Mouse (Mus musculus) adipocyte (in vitro differentiated cells): ENCODE data around the gene Tbc1d10a.

ENCODE experiments used
- DNase-seq: peaks from one replicate; pipeline ENCODE4 v3.0.0-alpha.2; 2016; ENCODE audit warnings: low spot score

Gene Tbc1d10a

DNA sequence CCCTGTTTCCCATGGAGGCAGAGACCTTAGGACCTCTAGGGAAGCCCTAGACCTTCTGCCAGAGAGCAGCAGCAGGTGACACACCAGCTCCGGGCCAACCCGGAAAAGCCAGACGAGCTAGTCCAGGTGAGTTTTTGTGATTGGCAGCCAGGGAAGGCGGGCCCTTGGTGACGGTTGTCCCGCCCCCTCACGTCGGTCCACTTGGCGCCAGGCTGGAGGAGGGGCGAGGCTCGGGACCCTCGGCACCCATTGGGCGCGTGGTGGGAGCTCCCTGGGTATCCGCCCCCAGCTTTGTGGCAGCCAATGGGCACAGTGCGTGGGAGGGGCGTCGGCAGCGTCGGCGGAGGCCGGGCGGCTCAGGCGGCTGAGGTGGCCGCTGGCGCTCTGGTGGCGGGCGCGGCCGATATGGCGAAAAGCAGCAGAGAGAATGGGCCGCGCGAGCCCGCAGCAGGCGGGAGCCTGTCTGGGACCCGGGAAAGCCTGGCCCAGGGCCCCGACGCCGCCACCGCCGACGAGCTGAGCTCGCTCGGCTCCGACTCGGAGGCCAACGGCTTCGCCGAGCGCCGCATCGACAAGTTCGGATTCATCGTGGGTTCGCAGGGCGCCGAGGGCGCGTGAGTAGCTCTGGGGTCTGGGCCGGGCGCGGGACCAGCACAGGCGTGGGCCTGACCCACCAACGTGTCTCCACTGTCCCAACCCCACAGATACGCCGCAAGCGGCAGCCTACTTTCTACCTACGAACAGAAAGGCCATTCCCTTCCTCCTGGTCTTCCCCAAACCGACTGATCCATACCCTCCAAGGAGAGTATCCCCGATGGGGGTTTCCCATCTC, at the start of gene Tbc1d10a:
Tbc1d10a (plus strand) TSS at position 304 of the 832 bp plus-strand sequence.
- DNase-seq: peak; percentile 96

DNA sequence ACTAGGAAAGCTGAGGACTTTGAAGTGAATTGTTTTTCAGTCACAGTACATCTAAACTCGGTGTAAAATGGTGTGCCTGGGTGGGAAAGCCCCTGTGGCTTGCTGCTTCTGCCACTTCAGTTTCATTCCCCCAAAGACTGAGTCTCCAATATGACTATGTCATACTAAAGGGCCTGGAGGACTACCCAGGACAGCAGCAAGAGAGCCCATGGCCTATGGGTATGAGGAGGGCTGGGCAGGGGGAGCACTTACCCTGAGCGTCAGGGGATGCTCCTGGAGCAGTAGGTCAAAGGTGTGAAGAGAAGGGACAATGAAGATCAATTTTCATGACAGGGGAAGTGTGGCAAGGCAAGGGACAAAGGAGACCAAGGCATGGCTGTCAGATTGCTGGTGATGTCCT, 47.6 kb upstream of the Tbc1d10a start:
- no peak for DNase-seq

GRCm38 (mm10) chr11:4141505-4141904, 45.1 kb upstream of the Tbc1d10a start:
- no peak for DNase-seq

DNA sequence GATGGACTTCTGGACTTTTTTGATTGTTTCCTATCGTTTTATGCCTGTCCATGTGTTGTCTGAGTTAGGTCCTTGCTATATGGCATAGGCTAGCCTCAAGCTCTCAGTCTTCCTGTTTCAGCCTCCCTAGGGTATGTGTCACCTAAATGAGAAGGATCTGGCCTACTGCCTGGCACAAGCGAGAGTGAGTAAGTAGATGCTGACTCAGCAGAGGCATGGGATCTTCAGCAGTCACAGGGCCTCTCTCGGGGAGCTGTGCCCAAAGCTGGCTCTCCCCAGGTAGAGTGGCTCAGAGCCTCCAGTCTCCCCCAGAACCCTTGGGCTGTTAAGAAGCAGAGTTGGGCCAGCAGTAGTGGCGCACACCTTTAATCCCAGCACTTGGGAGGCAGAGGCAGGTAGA, 44.2 kb upstream of the Tbc1d10a start:
- no peak for DNase-seq

DNA sequence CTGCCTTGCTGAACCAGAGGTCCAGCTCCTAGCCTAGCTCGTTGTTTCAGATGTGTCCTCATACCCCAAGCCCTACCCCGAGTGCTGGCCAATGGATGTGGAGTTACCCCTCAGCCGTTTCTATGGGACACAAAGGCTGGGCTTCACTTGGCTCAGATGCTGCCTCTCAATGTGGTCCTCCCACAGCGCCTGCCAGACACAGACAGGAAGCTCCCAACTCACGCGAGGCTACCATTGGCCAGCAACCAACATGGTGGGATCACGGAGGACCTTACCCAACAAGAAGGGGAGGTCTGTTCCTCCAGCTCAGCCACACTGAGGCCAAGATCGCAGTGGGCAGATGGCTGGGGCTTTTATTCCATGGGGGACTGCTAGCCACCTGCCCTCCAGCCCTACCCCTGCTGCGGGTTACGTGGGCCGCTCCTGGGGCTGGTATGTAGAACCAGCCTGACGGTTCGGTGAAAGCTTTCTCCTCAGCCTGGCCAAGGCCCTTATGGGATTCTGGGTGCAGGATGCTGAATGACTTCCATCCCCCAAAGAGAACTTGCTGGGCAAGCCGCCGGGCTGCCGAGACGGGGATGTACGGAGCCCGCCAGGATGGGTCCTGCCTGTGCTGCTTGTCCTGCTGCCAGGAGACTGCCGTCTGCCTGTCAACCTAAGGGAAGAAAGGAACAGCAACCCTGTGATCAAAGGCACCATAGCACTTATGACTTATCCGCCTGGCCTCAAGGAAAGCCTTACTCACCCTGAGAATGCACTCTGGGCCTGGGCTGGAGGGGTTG, 43.1 kb upstream of the Tbc1d10a start:
- DNase-seq: no peak

- no peak for DNase-seq
Observed at GRCm38 (mm10) chr11:4146381-4146780, 40.2 kb upstream of the Tbc1d10a start.

- DNase-seq: no peak
Observed at GRCm38 (mm10) chr11:4147098-4147497, 39.5 kb upstream of the Tbc1d10a start.

DNA sequence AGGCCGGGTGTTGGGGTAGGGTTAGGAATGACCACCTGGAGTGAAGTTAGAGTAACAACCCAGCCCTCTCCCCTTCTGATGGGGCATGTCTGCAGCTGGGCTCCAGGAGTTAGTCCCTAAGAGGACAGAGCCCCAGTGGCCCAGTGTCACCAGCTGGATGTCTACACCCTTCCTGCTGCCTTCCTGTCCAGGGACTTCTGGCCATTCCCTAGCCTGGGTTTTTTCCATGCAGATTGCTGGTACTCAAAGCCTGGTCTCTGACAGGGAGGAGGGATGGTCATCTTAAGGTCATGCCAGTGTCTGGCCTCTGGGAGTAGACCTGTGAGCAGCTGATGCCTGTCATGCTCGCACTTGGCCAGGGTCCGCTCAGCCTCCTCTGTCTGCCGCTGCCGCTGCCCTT, 38.5 kb upstream of the Tbc1d10a start:
- no peak for DNase-seq

DNA sequence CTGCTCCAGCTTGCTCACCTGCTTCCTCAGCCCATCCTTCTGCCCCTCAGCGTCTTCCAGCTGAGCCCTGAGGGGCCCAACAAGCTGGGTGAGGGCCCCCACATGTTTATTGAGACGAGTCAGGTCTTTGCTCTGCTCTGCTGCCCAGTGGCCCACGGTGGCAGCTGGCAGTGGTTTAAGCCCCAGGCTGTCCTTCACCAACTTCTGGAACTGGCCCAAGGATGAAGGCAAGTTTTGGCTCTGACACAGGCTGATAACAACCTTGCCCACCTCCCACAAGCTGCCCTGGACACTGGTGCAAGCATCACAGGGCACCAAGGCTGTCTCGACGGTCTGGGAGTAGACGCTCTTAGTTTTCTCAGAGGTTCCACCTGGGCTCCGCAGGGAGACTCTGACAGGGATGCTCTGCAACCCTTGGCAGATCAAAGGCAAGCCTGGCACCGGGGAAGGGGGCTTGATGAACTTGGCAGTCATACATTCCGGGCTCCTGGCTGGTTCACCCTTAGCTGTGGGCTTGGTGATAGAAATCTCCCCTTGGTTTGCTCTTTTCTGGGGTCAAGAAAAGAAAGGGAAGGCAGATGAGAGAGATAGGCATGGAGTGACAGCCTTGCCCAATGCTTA, 37.9 kb upstream of the Tbc1d10a start:
- no peak for DNase-seq

DNA sequence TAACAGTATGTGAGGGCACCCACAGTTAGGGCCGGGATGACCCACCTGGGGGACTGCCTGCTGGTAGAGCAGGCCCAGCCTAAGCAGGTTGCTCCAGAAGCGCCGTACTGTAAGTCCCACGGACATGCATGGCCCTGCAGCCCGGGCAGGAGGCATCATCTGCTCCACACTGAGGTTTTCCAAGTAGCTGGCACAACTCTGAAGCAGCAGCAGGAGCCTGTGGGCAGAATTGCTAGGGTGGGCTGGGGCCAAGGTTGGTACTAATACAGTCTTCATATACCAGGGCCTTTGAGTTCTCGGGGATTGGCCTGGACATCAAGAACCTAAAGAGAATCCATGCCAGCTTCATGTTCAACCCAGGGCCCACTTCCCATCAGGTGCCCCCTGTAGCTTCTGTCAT, 36.7 kb upstream of the Tbc1d10a start:
- DNase-seq: no peak

GRCm38 (mm10) chr11:4153694-4154093, 32.9 kb upstream of the Tbc1d10a start:
- no peak for DNase-seq

DNA sequence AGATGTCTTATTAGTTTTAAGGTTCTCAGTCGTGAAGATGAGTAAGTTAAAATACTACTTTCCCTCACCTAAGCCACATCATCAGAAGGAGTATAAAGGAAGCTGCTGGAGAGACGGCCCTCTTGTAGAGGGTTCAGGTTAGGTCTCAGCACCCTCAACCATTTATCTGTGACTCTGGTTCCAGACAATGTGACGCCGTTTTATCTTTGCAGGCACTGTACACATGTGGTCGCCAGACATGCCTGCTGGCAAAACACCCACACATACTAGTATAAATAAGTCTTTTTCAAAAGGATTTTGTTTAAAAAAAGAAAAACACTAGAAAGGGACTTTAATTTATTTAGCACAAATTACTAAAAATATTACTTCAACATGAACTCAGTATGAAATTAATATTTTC, 30.9 kb upstream of the Tbc1d10a start:
- no peak for DNase-seq

DNA sequence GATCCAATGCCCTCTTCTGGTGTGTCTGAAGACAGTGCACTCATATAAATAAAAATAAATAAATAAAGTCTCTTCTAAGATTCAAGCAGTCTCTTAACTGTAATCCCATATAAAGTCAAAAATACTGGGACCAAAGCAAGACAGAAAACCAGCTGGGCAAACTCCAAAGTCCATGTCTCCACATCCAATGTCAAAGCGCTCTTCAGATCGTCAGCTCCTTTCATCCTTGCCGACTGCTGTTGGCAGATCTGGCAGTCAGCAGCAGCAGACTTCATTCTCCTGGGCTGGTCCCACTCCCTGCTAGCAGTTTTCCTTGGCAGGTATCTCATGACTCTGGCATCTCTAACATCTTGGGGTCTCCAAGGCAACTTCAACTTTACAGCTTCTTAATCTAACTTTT, 27.9 kb upstream of the Tbc1d10a start:
- no peak for DNase-seq

DNA sequence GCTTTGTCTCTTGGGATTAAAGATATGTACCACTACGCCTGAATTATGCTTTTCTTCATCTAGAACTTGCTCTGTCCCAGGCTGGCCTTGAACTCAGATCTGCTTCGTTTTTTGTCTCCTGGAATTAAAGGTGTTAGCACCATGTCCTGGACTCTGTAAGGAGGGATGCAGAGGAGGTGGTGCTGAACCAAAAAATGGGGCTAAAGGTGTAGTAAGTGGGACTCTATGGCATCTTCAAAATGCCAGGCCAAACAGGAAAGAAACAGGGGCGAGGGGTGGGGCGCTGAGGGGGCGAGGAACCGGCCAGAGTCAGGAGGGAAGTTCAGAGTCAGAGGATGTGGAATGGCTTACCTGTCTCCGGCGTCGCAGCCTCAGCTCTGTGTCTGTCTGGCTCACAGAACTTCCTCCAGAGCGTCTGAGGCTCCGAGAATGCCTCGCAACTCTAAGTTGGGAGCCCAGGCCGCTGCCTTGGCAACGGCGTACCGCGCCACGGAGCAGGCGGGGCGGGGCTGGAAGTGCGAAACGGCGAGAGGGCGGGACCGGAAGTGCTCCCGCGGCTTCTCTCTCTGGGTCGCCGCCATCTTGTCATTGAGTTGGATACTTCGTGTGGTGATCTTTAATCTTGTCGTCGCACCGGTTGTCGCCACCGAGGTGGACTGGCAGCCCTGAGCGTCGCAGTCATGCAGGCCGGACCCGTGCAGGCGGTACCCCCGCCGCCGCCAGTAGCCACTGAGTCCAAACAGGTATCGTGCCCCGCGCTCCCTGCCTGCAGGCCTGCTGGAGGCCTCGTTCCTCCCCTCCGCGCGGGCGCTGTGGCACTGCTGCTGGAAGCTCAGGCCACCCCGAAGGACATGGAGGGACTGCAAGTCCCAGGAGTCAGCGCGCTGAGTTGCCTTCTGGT, 26.5 kb upstream of the Tbc1d10a start, which contains the start of the genes Ccdc157 and Sf3a1:
Ccdc157 (minus strand) TSS at position 486 of the 901 bp plus-strand sequence.
Sf3a1 (plus strand) TSS at position 543 of the 901 bp plus-strand sequence.
- DNase-seq: peak; percentile 91

GRCm38 (mm10) chr11:4160758-4161480, 25.7 kb upstream of the Tbc1d10a start:
- no peak for DNase-seq

DNA sequence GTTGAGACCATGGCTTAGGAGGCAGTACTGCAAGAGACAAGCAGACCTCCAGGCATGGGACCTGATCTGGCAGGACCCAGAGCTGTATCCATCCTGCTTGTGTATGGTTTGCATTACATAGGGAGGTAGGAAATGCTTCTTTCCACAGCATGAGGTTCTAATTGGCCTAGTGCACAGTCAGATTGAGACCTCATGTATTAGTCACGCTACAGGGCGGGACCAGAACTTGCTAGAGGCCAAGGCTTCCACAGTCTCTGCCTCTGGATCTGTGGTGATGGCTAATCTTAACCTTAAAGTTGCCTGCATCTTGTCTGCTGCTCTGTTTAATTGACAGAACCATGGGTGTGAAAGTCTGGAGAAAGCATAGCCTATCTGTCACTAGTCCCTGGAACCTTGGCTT, 21.9 kb upstream of the Tbc1d10a start:
- DNase-seq: no peak

DNA sequence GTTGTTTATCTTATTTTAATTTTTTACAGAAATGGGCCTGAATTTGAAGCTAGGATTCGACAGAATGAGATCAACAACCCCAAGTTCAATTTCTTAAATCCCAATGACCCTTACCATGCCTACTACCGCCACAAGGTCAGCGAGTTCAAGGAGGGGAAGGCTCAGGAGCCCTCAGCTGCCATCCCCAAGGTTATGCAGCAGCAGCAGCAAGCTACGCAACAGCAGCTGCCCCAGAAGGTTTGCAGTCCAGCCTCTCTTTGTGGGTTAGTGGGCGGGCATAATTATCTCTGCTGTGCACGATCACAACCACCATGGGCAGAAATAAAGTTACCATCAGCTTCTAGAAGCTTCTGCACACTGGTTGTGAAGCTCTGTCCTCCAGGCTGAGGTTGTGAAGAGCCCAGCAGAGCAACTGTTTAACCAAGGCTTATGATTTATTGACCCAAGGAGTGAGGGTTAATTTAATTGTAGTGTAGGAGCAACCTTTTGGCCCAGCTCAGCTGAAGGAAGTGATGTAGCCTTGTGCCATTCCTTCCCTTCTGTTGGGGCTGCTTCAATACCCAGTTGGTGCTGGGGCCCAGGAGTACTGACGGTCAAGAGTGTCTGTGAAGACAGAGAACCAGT, 20.0 kb upstream of the Tbc1d10a start:
- DNase-seq: no peak

GRCm38 (mm10) chr11:4174586-4174985, 12.0 kb upstream of the Tbc1d10a start:
- peak; percentile 60 for DNase-seq

GRCm38 (mm10) chr11:4177716-4178115, 8.9 kb upstream of the Tbc1d10a start:
- DNase-seq: no peak

- DNase-seq: peak; percentile 66
Observed at GRCm38 (mm10) chr11:4182061-4182460, 4.5 kb upstream of the Tbc1d10a start.
